Mouse (Mus musculus): ENCODE results near the gene Megf11. TPM values are rescaled to one million over a fixed set of nuclear protein-coding genes. Genes with fewer than 3 reads are reported as not detected.
A peak's percentile ranks its signal among the peaks of the same experiment; 100 is the strongest.
"Not testable (repeated sequence)": the region's sequence is repeated elsewhere in the genome, so short reads cannot be mapped to it uniquely, and the experiment has no call there.

Megf11 gene
- total and polyA plus RNA-seq, 3 experiments, result 0.08 to 0.93 TPM; not detected in 1

DNA sequence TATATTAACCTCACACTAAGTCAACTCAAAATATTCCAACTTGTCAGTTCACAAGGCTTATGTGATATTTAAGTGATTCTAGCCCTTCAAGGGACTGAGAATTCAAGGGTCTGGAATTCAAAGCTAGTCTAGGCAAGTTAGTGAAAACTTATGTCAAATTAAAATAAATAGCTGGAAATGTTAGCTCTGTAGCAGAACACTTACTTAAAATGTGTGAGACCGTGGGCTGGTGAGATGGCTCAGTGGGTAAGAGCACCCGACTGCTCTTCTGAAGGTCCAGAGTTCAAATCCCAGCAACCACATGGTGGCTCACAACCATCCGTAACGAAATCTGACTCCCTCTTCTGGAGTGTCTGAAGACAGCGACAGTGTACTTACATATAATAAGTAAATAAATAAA is 324.9 kb downstream of the Megf11 start:
- not testable (repeated sequence) for H3K4me1 ChIP-seq (ENCODE audit: control insufficient read depth in 1 of 2, insufficient read depth in 2 of 2, low read length in 2 of 2); H3K4me3 ChIP-seq (ENCODE audit: control insufficient read depth in 1 of 2, insufficient read depth in 1 of 2, low read depth in 2 of 2, low read length in 2 of 2); H3K27me3 ChIP-seq (ENCODE audit: control insufficient read depth in 1 of 2, insufficient read depth in 2 of 2, low read length in 2 of 2); H3K9me3 ChIP-seq (replicated peaks; ENCODE audit: insufficient read depth, low read length); H3K36me3 ChIP-seq (ENCODE audit: control insufficient read depth in 1 of 2, insufficient read depth in 2 of 2, low read length in 2 of 2); H3K9ac ChIP-seq (ENCODE audit: control insufficient read depth, low read depth, low read length, poor library complexity, severe bottlenecking); H3K27ac ChIP-seq (ENCODE audit: control insufficient read depth, low read depth, low read length); DNase-seq (ENCODE audit: low read depth, low spot score); H3K79me2 ChIP-seq (ENCODE audit: control insufficient read depth, insufficient read depth, low read length, poor library complexity)
- TF ChIP-seq TBP (IDR thresholded peaks at IDR 0.05; ENCODE audit: low read depth, low read length), result peak; percentile 91

- no peak for DNase-seq (ENCODE audit: low read depth, low spot score)
- Histone ChIP-seq H3K36me3 (ENCODE audit: control insufficient read depth in 1 of 2, insufficient read depth in 2 of 2, low read length in 2 of 2) (peaks cover under 1 to 13% of the 10 kb centered on the region in 2 experiments), H3K9me3 (replicated peaks; ENCODE audit: insufficient read depth, low read length) (no peaks in the 10 kb centered on the region), H3K79me2 (ENCODE audit: control insufficient read depth, insufficient read depth, low read length, poor library complexity) (no peaks in the 10 kb centered on the region), H3K4me1 (ENCODE audit: control insufficient read depth in 1 of 2, insufficient read depth in 2 of 2, low read length in 2 of 2) (0 out of 4 replicates have a peak, but pooled peaks cover 0 to under 1% of the 10 kb centered on the region in 2 experiments), H3K9ac (ENCODE audit: control insufficient read depth, low read depth, low read length, poor library complexity, severe bottlenecking) (no peak overlapping the region), H3K4me3 (ENCODE audit: control insufficient read depth in 1 of 2, insufficient read depth in 1 of 2, low read depth in 2 of 2, low read length in 2 of 2) (no peak overlapping the region), H3K27me3 (ENCODE audit: control insufficient read depth in 1 of 2, insufficient read depth in 2 of 2, low read length in 2 of 2) (no peaks in the 10 kb centered on the region), H3K27ac (ENCODE audit: control insufficient read depth, low read depth, low read length) (no peak overlapping the region)
- no peak for TF ChIP-seq ELF1 (IDR thresholded peaks at IDR 0.05; ENCODE audit: low read depth, low read length)
- TF ChIP-seq POLR2A (IDR thresholded peaks at IDR 0.05; ENCODE audit: control insufficient read depth in 1 of 2, insufficient read depth in 1 of 2, low read depth in 1 of 2, low read length in 2 of 2, poor library complexity in 1 of 2), result no peak
- no peak for TF ChIP-seq KAT2A (conservative IDR thresholded peaks at IDR 0.05; ENCODE audit: low read depth, low read length)
- TF ChIP-seq USF2 (IDR thresholded peaks at IDR 0.05; ENCODE audit: borderline replicate concordance in 1 of 2, insufficient read depth in 1 of 2, low read depth in 1 of 2, low read length in 2 of 2), result no peak
- no peak for TF ChIP-seq TAL1 (IDR thresholded peaks at IDR 0.05; ENCODE audit: low read length)
- TF ChIP-seq HCFC1 (IDR thresholded peaks at IDR 0.05; ENCODE audit: low read depth, low read length), result no peak
- TF ChIP-seq ZC3H11A (IDR thresholded peaks at IDR 0.05; ENCODE audit: low read depth, low read length), result no peak
- no peak for TF ChIP-seq MXI1 (IDR thresholded peaks at IDR 0.05; ENCODE audit: low read depth, low read length)
- TF ChIP-seq CTCF (IDR thresholded peaks at IDR 0.05 in 2 of 3, conservative IDR thresholded peaks at IDR 0.05 in 1 of 3; ENCODE audit: control insufficient read depth in 1 of 3, insufficient read depth in 1 of 3, low read depth in 2 of 3, low read length in 3 of 3, poor library complexity in 1 of 3, severe bottlenecking in 1 of 3), result no peak
- TF ChIP-seq BHLHE40 (IDR thresholded peaks at IDR 0.05; ENCODE audit: borderline replicate concordance, low read depth, low read length), result no peak
- no peak for TF ChIP-seq MAZ (IDR thresholded peaks at IDR 0.05; ENCODE audit: low read depth, low read length)
- TF ChIP-seq ETS1 (IDR thresholded peaks at IDR 0.05; ENCODE audit: low read depth, low read length), result no peak
- TF ChIP-seq NRF1 (IDR thresholded peaks at IDR 0.05; ENCODE audit: insufficient read depth, low read depth, low read length, poor library complexity, severe bottlenecking), result no peak
- TF ChIP-seq MYB (IDR thresholded peaks at IDR 0.05; ENCODE audit: low read depth, low read length), result no peak
- no peak for TF ChIP-seq UBTF (IDR thresholded peaks at IDR 0.05; ENCODE audit: borderline replicate concordance, insufficient read depth, low read depth, low read length)
- no peak for TF ChIP-seq E2F4 (IDR thresholded peaks at IDR 0.05; ENCODE audit: borderline replicate concordance, low read depth, low read length)
- no peak for TF ChIP-seq SIN3A (IDR thresholded peaks at IDR 0.05; ENCODE audit: low read length)
- no peak for TF ChIP-seq POLR2AphosphoS2 (IDR thresholded peaks at IDR 0.05; ENCODE audit: low read length)
- TF ChIP-seq ZNF384 (IDR thresholded peaks at IDR 0.05; ENCODE audit: low read depth, low read length), result no peak
These were observed 334.2 kb downstream of the Megf11 start for GRCm38 (mm10) chr9:64719526-64720163.
